Mouse (Mus musculus) neural tube, embryonic 12.5 days (tissue): Measurements from ENCODE around the gene Mfap1b. TPM values are rescaled to one million over a fixed set of nuclear protein-coding genes. Genes with fewer than 3 reads are reported as not detected.
A peak's percentile ranks its signal among the peaks of the same experiment; 100 is the strongest.
"Not testable (repeated sequence)": the region's sequence is repeated elsewhere in the genome, so short reads cannot be mapped to it uniquely, and the experiment has no call there.

Experiments
- ATAC-seq: fragments of 200-750 bp; cut with Nextera tagmentation; 2 replicates; pipeline ENCODE4 v1.8.0; 2017; ENCODE audit warnings: low read depth, mild to moderate bottlenecking, moderate TSS enrichment, moderate library complexity; ENCODE audit not compliant: low FRiP score
- H3K27ac ChIP-seq: fragments of 300-500 bp; sonication (generic); 2 replicates; pipeline ENCODE4 v1.5.1; 2016
- H3K27me3 ChIP-seq: fragments of 300-500 bp; sonication (generic); replicated peaks from 2 replicates; pipeline ENCODE4 v1.6.1; 2016; ENCODE audit warnings: mild to moderate bottlenecking
- H3K36me3 ChIP-seq: fragments of 300-500 bp; sonication (generic); 2 replicates; pipeline ENCODE4 v1.6.1; 2016; ENCODE audit warnings: mild to moderate bottlenecking
- H3K4me1 ChIP-seq: fragments of 300-500 bp; sonication (generic); 2 replicates; pipeline ENCODE4 v1.6.1; 2016
- H3K4me2 ChIP-seq: fragments of 300-500 bp; sonication (generic); replicated peaks from 2 replicates; pipeline ENCODE4 v1.6.1; 2016; ENCODE audit warnings: mild to moderate bottlenecking
- H3K4me3 ChIP-seq: fragments of 300-500 bp; sonication (generic); 2 replicates; pipeline ENCODE4 v1.5.1; 2016
- H3K9ac ChIP-seq: fragments of 300-500 bp; sonication (generic); 2 replicates; pipeline ENCODE4 v1.6.1; 2016; ENCODE audit warnings: mild to moderate bottlenecking
- H3K9me3 ChIP-seq: fragments of 300-500 bp; sonication (generic); 2 replicates; pipeline ENCODE4 v1.6.1; 2016; ENCODE audit warnings: mild to moderate bottlenecking
- WGBS: fragments of 180-500 bp; shearing (Covaris S2); methylation state at CpG from one replicate; pipeline ENCODE4 v1.1.7; 2016; 5-methylcytosine and 5-hydroxymethylcytosine counted together
- polyA plus RNA-seq: library from polyadenylated mRNA; unstranded; fragments of >200 nt; fragmentation: Nextera tagmentation; extraction: Ambion mirVana; gene quantifications from 2 replicates; pipeline ENCODE4 v1.2.1, GENCODE M21; 2016

Gene Mfap1b
- polyA plus RNA-seq, 1 experiment from 2014 or later, result 77.8 TPM

GRCm38 (mm10) chr2:121505942-121506882, 32.3 kb upstream of the Mfap1b start, which contains the start of the genes Mfap1a and Wdr76:
Gene Mfap1a (minus strand): TSS chr2:121506665.
Gene Wdr76 (plus strand): TSS chr2:121506723.
- H3K4me1 ChIP-seq, result peaks cover 15% of the 10 kb centered on the region
- H3K27me3 ChIP-seq, H3K9me3 ChIP-seq, H3K27ac ChIP-seq, H3K36me3 ChIP-seq: not testable (repeated sequence)
- peak within 1 kb of the TSS; percentile 74 for H3K4me2 ChIP-seq
- H3K9ac ChIP-seq, result peak within 1 kb of the TSS; percentile 68
- peak within 1 kb of the TSS; percentile 58 for H3K4me3 ChIP-seq
- 5% methylated on average over 42 of the region's 42 CpGs for WGBS
- ATAC-seq, result peak; percentile 83

GRCm38 (mm10) chr2:121501550-121501949, 27.7 kb upstream of the Mfap1b start:
- H3K36me3 ChIP-seq, H3K4me1 ChIP-seq, H3K27me3 ChIP-seq, H3K9ac ChIP-seq, H3K27ac ChIP-seq, H3K4me3 ChIP-seq, ATAC-seq, H3K9me3 ChIP-seq, H3K4me2 ChIP-seq: not testable (repeated sequence)
- 80% methylated on average over 3 of the region's 6 CpGs for WGBS

- H3K27me3 ChIP-seq, H3K36me3 ChIP-seq, H3K4me1 ChIP-seq, H3K9me3 ChIP-seq, H3K4me3 ChIP-seq, H3K9ac ChIP-seq, H3K4me2 ChIP-seq, ATAC-seq, H3K27ac ChIP-seq: not testable (repeated sequence)
- 70% methylated on average over 2 of the region's 2 CpGs for WGBS
These were observed 10.5 kb upstream of the Mfap1b start for GRCm38 (mm10) chr2:121484403-121484802.

GRCm38 (mm10) chr2:121483576-121483975, 9.7 kb upstream of the Mfap1b start:
- H3K9me3 ChIP-seq, result no peaks in the 10 kb centered on the region
- no peaks in the 10 kb centered on the region for H3K36me3 ChIP-seq
- H3K27me3 ChIP-seq, result no peaks in the 10 kb centered on the region
- H3K9ac ChIP-seq, result no peak overlapping the region
- no peaks in the 10 kb centered on the region for H3K4me1 ChIP-seq
- no peak overlapping the region for H3K27ac ChIP-seq
- ATAC-seq, result no peak
- 11% methylated on average over 8 of the region's 8 CpGs for WGBS
- no peak overlapping the region for H3K4me2 ChIP-seq
- H3K4me3 ChIP-seq, result no peak overlapping the region

- not testable (repeated sequence) for H3K4me3 ChIP-seq, H3K27me3 ChIP-seq, H3K4me2 ChIP-seq, H3K4me1 ChIP-seq, ATAC-seq, H3K27ac ChIP-seq, H3K36me3 ChIP-seq, H3K9ac ChIP-seq, H3K9me3 ChIP-seq
- 88% methylated on average over 13 of the region's 13 CpGs for WGBS
These were observed 7.0 kb upstream of the Mfap1b start for GRCm38 (mm10) chr2:121480916-121481315.

GRCm38 (mm10) chr2:121480498-121480897, 6.6 kb upstream of the Mfap1b start:
- no peaks in the 10 kb centered on the region for H3K36me3 ChIP-seq
- no peak overlapping the region for H3K9ac ChIP-seq
- no peak for ATAC-seq
- no peaks in the 10 kb centered on the region for H3K9me3 ChIP-seq
- no peak overlapping the region for H3K27ac ChIP-seq
- no peak overlapping the region for H3K4me2 ChIP-seq
- no peak overlapping the region for H3K4me3 ChIP-seq
- no peaks in the 10 kb centered on the region for H3K4me1 ChIP-seq
- WGBS, result 56% methylated on average over 3 of the region's 3 CpGs
- no peaks in the 10 kb centered on the region for H3K27me3 ChIP-seq

GRCm38 (mm10) chr2:121477491-121478266, 3.8 kb upstream of the Mfap1b start:
- 78% methylated on average over 3 of the region's 3 CpGs for WGBS
- no peaks in the 10 kb centered on the region for H3K36me3 ChIP-seq
- no peak overlapping the region for H3K4me2 ChIP-seq
- no peaks in the 10 kb centered on the region for H3K27me3 ChIP-seq
- H3K4me1 ChIP-seq, result no peaks in the 10 kb centered on the region
- H3K4me3 ChIP-seq, result no peak overlapping the region
- no peak overlapping the region for H3K27ac ChIP-seq
- ATAC-seq, result no peak
- H3K9ac ChIP-seq, result no peak overlapping the region
- H3K9me3 ChIP-seq, result no peaks in the 10 kb centered on the region

- ATAC-seq, H3K9ac ChIP-seq, H3K4me1 ChIP-seq, H3K27me3 ChIP-seq, H3K4me3 ChIP-seq, H3K9me3 ChIP-seq, H3K36me3 ChIP-seq, H3K27ac ChIP-seq, H3K4me2 ChIP-seq: not testable (repeated sequence)
- 93% methylated on average over 2 of the region's 2 CpGs for WGBS
These were observed 1.4 kb upstream of the Mfap1b start for GRCm38 (mm10) chr2:121475306-121475705.

GRCm38 (mm10) chr2:121474180-121474535, 291 bp upstream of the Mfap1b start:
- no peak overlapping the region for H3K27ac ChIP-seq

GRCm38 (mm10) chr2:121472783-121473182, 1.1 kb downstream of the Mfap1b start:
- not testable (repeated sequence) for H3K9me3 ChIP-seq, H3K4me1 ChIP-seq, H3K27me3 ChIP-seq, H3K4me3 ChIP-seq, ATAC-seq, H3K36me3 ChIP-seq, H3K9ac ChIP-seq, H3K27ac ChIP-seq
- H3K4me2 ChIP-seq, result peak overlapping the region; percentile 75; the same call in 1 of the 2 replicates
- 98% methylated on average over 3 of the region's 3 CpGs for WGBS

More at GRCm38 (mm10) chr2:121474180-121474535, 291 bp upstream of the Mfap1b start:
- no peaks in the 10 kb centered on the region for H3K27me3 ChIP-seq
- H3K4me1 ChIP-seq, result no peaks in the 10 kb centered on the region
- H3K9ac ChIP-seq, result no peak overlapping the region
- peak overlapping the region; percentile 61 for H3K4me3 ChIP-seq
- peak overlapping the region; percentile 75 for H3K4me2 ChIP-seq
- H3K36me3 ChIP-seq, result peaks cover 3% of the 10 kb centered on the region
- peak; percentile 54 for ATAC-seq
- H3K9me3 ChIP-seq, result no peaks in the 10 kb centered on the region
- 35% methylated on average over 8 of the region's 8 CpGs for WGBS

- H3K36me3 ChIP-seq, H3K9me3 ChIP-seq, H3K4me1 ChIP-seq, H3K9ac ChIP-seq, H3K27ac ChIP-seq, H3K4me2 ChIP-seq, H3K4me3 ChIP-seq, H3K27me3 ChIP-seq, ATAC-seq: not testable (repeated sequence)
- WGBS, result 57% methylated on average over 4 of the region's 6 CpGs
These were observed 4.9 kb downstream of the Mfap1b start for GRCm38 (mm10) chr2:121468982-121469381.

- H3K4me2 ChIP-seq, result no peak overlapping the region
- H3K4me3 ChIP-seq, result no peak overlapping the region
- H3K9me3 ChIP-seq, result no peaks in the 10 kb centered on the region
- WGBS, result 64% methylated on average over 2 of the region's 2 CpGs
- H3K36me3 ChIP-seq, result peaks cover 10% of the 10 kb centered on the region
- H3K27ac ChIP-seq, result no peak overlapping the region
- ATAC-seq, result no peak
- H3K27me3 ChIP-seq, result no peaks in the 10 kb centered on the region
- no peak overlapping the region for H3K9ac ChIP-seq
- H3K4me1 ChIP-seq, result peaks cover 10% of the 10 kb centered on the region
These were observed 13.8 kb downstream of the Mfap1b start for GRCm38 (mm10) chr2:121460071-121460470.
